Mouse (Mus musculus) intestine, embryonic 14.5 days (tissue): Measurements from ENCODE around the gene Atp5j2. TPM values are rescaled to one million over a fixed set of nuclear protein-coding genes. Genes with fewer than 3 reads are reported as not detected.

Experiments used
- ATAC-seq: fragments of 200-750 bp; cut with Nextera tagmentation; replicated peaks from 2 replicates; pipeline ENCODE4 v1.8.0; 2017; ENCODE audit warnings: low read depth, moderate number of reproducible peaks, moderate TSS enrichment, moderate library complexity; ENCODE audit not compliant: low FRiP score, low TSS enrichment
- DNase-seq: peaks from one replicate; pipeline ENCODE4 v3.0.0-alpha.2; 2018; ENCODE audit warnings: low spot score
- H3K27ac ChIP-seq: fragments of 300-500 bp; sonication (generic); 2 replicates; pipeline ENCODE4 v1.5.1; 2014; ENCODE audit warnings: low read depth, mild to moderate bottlenecking, control low read depth
- H3K27me3 ChIP-seq: fragments of 300-500 bp; sonication (generic); replicated peaks from 2 replicates; pipeline ENCODE4 v1.6.1; 2014; ENCODE audit warnings: low read length, control low read depth; ENCODE audit not compliant: control insufficient read depth, insufficient read depth
- H3K36me3 ChIP-seq: fragments of 300-500 bp; sonication (generic); 2 replicates; pipeline ENCODE4 v1.6.1; 2014; ENCODE audit warnings: low read length, control low read depth; ENCODE audit not compliant: control insufficient read depth, insufficient read depth
- H3K4me1 ChIP-seq: fragments of 300-500 bp; sonication (generic); replicated peaks from 2 replicates; pipeline ENCODE4 v1.6.1; 2014; ENCODE audit warnings: low read length, control low read depth, mixed read lengths; ENCODE audit not compliant: control insufficient read depth, insufficient read depth
- H3K4me2 ChIP-seq: fragments of 300-500 bp; sonication (generic); 2 replicates; pipeline ENCODE4 v1.6.1; 2014; ENCODE audit warnings: low read length
- H3K4me3 ChIP-seq: fragments of 300-500 bp; sonication (generic); 2 replicates; pipeline ENCODE4 v1.5.1; 2014; ENCODE audit warnings: low read depth, low read length, control low read depth, mixed read lengths
- H3K9ac ChIP-seq: fragments of 300-500 bp; sonication (generic); 2 replicates; pipeline ENCODE4 v1.6.1; 2014; ENCODE audit warnings: mild to moderate bottlenecking, low read length
- H3K9me3 ChIP-seq: fragments of 300-500 bp; sonication (generic); 2 replicates; pipeline ENCODE4 v1.6.1; 2016; ENCODE audit warnings: low read length, control low read depth; ENCODE audit not compliant: control insufficient read depth
- WGBS: fragments of 180-500 bp; shearing (Covaris S2); extraction: QIAGEN DNeasy Blood & Tissue Kit; methylation state at CpG from one replicate; pipeline ENCODE4 v1.1.7; 2014; 5-methylcytosine and 5-hydroxymethylcytosine counted together
- polyA plus RNA-seq: library from polyadenylated mRNA; unstranded; fragments of >200 nt; fragmentation: Nextera tagmentation; extraction: Ambion mirVana; gene quantifications from 2 replicates; pipeline ENCODE4 v1.2.1, GENCODE M21; 2014

Gene Atp5j2
- polyA plus RNA-seq, 1 experiment from 2014 or later: 724 TPM

DNA sequence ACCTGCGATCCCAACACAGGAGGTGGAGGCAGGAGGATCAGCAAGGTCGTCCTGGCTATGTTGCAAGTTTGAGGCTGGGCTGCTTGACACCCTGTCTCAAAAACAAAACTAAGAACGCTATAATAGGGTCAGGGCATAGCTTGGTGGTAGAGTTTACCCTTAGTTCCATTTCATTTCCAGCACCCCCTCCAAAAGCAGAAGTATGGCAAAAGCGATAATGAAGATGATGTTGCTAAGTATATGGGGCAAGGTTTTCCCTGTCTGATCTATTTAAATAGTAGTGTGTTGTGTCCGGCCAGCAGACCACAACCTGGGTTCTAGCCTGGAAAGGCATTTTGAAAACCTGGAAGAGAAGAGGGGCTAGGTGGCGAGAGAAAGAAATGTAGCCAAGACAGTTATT, 16.1 kb upstream of the Atp5j2 start:
- ATAC-seq (no peak), DNase-seq (no peak)
- 80% methylated on average over 5 of the region's 6 CpGs for WGBS
- Histone ChIP-seq H3K4me1 (peaks cover 8% of the 10 kb centered on the region; the same call in 1 of the 2 replicates), H3K36me3 (peaks cover 31% of the 10 kb centered on the region), H3K4me3 (no peak overlapping the region), H3K9ac (no peak overlapping the region), H3K9me3 (no peaks in the 10 kb centered on the region), H3K27ac (no peak overlapping the region), H3K27me3 (no peaks in the 10 kb centered on the region), H3K4me2 (no peak overlapping the region)

DNA sequence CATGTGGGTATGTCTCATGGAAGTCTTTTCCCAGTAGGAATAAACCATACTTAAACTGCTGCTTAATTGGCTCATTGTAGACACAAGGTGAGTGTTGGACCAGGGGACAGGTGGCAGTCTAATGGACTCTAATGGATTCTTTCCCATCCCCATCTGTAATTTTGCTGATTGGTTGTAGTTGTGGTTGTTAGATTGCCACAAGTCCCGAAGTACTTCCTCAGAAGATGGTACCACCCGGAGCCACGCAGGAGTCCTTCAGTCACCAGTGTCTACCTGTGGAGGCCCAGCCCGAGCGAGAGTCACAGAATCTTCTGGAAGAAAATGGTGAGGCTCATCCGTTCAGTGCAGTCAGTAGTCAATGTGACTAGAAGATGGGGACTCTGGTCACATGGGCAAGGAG, 15.5 kb upstream of the Atp5j2 start:
- ATAC-seq (no peak), DNase-seq (no peak)
- Histone ChIP-seq H3K4me2 (no peak overlapping the region), H3K4me3 (no peak overlapping the region), H3K9ac (no peak overlapping the region), H3K27ac (no peak overlapping the region), H3K9me3 (no peaks in the 10 kb centered on the region), H3K4me1 (peaks cover 8% of the 10 kb centered on the region; the same call in 1 of the 2 replicates), H3K27me3 (no peaks in the 10 kb centered on the region), H3K36me3 (peaks cover 26% of the 10 kb centered on the region)
- 93% methylated on average over 6 of the region's 6 CpGs for WGBS

DNA sequence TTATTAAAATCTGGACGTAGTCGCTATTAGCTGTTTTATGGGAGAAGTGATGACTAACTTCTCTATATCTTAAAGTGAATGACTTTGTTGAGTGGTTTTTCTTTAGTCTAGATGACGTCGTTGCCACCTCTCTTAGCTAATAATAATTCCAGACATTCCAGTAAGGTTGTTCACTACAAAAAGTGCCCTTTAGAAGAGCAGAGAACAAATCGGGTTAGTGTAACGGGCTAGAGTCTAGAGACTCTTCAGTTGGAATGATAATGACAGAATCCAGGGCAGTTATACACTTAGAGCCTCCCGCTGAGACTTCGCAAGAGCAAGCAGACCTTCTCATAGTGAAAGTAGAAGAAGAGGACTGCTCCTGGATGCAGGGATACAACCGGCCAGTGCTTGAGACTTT, 13.2 kb upstream of the Atp5j2 start:
- H3K4me1 ChIP-seq: peaks cover 17% of the 10 kb centered on the region
- no peaks in the 10 kb centered on the region for H3K27me3 ChIP-seq
- peak overlapping the region; percentile 79 for H3K4me3 ChIP-seq
- no peaks in the 10 kb centered on the region for H3K9me3 ChIP-seq
- ATAC-seq (no peak), DNase-seq (no peak)
- 14% methylated on average over 9 of the region's 9 CpGs for WGBS
- H3K4me2 ChIP-seq: peak overlapping the region; percentile 81
- peak overlapping the region; percentile 64 for H3K9ac ChIP-seq
- H3K27ac ChIP-seq: no peak overlapping the region
- peaks cover 7% of the 10 kb centered on the region; the same call in 1 of the 2 replicates for H3K36me3 ChIP-seq

DNA sequence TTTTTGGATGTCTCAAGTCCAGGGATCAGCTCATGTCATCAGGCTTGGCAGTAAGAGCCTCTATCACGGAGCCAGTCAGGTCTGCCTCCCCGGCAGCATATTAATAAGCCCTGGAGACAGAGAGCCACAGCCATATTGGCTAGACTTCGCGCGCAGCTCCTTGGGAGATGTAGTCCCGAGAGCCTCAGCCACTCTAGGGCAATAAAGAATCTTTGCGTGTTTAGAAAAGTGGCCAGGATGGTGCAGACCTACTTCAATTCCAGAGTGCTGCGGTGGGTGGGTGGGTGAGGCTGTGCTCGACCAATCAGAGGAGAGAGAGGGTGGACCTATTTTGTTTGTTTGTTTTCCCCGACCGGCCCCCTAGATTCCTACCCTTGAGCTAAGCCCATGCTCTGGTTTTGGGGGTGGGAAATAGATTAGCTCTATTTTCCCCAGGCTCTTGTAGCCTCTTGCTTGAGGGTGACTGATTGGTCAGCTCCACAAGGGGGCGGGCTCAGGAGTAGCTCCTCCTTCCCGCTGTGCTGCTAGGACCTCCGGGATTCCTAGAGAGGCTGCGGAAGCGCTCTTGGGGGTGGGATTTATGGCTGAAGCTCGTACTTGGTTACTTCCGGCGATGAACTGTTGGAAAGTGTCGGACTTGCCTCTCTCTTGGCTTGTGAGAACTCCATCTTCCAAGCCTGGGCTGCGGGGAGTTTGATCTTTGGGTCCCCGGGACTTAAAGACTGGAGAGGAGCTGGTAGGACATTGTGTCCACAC, 12.3 kb upstream of the Atp5j2 start, which contains the start of gene Zkscan5:
TSS of gene Zkscan5 (plus strand) at position 627 of the 756 bp plus-strand sequence.
- Histone ChIP-seq H3K9ac (peak within 1 kb of the TSS; percentile 64), H3K27ac (peak within 1 kb of the TSS; percentile 83), H3K4me1 (peaks cover 17% of the 10 kb centered on the region), H3K27me3 (no peaks in the 10 kb centered on the region), H3K4me2 (peak within 1 kb of the TSS; percentile 81), H3K9me3 (no peaks in the 10 kb centered on the region), H3K4me3 (peak within 1 kb of the TSS; percentile 79), H3K36me3 (peaks cover 5% of the 10 kb centered on the region; the same call in 1 of the 2 replicates)
- peak; percentile 96 for ATAC-seq
- under 1% methylated on average over 22 of the region's 22 CpGs for WGBS
- peak; percentile 97 for DNase-seq

DNA sequence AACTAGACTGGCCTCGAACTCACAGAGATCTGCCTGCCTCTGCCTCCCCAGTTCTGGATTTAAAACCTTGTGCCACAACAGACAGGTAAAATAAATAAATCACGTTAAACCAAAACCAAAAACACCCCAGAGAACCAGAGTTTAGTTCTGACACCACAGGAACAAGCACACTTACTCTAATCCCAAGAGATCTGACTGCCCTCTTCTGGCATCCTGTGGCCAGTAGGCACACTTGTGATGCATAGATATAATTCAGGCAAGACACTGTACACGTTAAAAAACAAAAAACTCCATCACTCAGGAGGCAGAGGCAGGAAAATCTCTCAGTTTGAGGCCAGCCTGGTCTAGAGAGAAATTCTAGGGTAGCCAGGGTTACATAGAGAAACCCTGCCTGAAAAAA, 10.6 kb upstream of the Atp5j2 start:
- Histone ChIP-seq H3K27ac (no peak overlapping the region), H3K4me3 (no peak overlapping the region), H3K27me3 (no peaks in the 10 kb centered on the region), H3K4me2 (no peak overlapping the region), H3K4me1 (peaks cover 17% of the 10 kb centered on the region), H3K9ac (no peak overlapping the region), H3K36me3 (peaks cover under 1% of the 10 kb centered on the region; the same call in 1 of the 2 replicates), H3K9me3 (no peaks in the 10 kb centered on the region)
- WGBS: 57% methylated on average over 3 of the region's 3 CpGs
- no peak for ATAC-seq
- DNase-seq: no peak

DNA sequence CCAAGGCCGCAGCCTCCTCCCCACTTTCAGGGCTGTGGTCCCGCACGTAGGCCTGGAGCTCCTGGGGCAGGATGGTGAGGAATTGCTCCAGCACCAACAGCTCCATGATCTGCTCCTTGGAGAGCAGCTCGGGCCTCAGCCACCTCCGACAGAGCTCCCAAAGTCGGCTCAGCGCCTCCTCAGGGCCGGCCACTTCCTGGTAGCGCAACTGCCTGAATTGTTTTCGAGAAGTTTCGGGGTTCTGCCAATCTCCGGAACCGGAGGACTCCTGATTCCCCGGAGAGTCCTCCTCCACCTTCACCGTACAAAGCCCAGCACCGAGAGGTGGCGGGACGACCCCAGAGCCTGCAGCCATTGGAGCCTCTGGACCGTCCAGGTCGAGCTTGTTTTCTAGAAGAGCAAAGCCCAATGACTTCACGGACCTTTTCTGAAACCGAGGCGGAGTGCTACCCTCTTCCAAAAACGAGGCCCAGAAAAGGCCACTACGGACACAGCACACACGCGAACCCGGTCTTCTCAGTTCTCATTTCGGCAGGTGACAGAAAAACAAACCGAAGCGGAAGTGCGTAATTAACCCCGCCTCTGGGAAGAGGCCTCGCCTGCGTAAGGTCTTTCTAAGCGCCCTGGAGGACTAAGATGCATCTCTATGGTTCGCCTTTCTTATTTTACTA, 9.6 kb upstream of the Atp5j2 start, which contains the start of gene Zkscan14:
TSS of gene Zkscan14 (minus strand) at position 548 of the 671 bp plus-strand sequence.
- Histone ChIP-seq H3K4me1 (peaks cover 17% of the 10 kb centered on the region), H3K9ac (peak within 1 kb of the TSS; percentile 72), H3K27ac (peak within 1 kb of the TSS; percentile 59; the same call in 1 of the 2 replicates), H3K36me3 (0 out of 2 replicates have a peak, but pooled peaks cover 4% of the 10 kb centered on the region), H3K4me3 (peak within 1 kb of the TSS; percentile 87), H3K9me3 (no peaks in the 10 kb centered on the region), H3K27me3 (no peaks in the 10 kb centered on the region), H3K4me2 (peak within 1 kb of the TSS; percentile 75)
- peak; percentile 84 for DNase-seq
- 2% methylated on average over 37 of the region's 37 CpGs for WGBS
- ATAC-seq: no peak

DNA sequence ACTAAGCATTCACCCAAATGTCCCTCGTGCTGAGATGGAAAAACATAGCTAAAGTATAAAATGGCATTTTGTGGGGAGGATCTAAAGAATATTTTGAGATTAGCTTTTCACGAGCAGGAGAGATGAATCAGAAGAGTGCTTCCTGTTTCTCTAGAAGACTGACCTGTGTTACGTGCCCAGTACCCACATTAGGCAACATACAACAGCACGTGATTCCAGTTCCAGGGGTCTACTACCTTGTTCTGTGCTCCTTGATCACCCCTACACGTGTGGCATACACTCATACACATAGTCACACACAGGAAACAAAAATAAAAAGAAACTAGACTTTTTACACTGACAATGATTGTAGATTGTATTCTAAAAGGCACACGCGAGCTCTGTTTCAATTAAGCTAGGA, 8.5 kb upstream of the Atp5j2 start:
- Histone ChIP-seq H3K4me1 (peaks cover 12% of the 10 kb centered on the region), H3K36me3 (peaks cover 15% of the 10 kb centered on the region), H3K27ac (no peak overlapping the region), H3K9ac (no peak overlapping the region), H3K27me3 (no peaks in the 10 kb centered on the region), H3K9me3 (no peaks in the 10 kb centered on the region), H3K4me2 (peak overlapping the region; percentile 75), H3K4me3 (peak overlapping the region; percentile 87; the same call in 1 of the 2 replicates)
- 82% methylated on average over 7 of the region's 7 CpGs for WGBS
- no peak for ATAC-seq
- DNase-seq: no peak

DNA sequence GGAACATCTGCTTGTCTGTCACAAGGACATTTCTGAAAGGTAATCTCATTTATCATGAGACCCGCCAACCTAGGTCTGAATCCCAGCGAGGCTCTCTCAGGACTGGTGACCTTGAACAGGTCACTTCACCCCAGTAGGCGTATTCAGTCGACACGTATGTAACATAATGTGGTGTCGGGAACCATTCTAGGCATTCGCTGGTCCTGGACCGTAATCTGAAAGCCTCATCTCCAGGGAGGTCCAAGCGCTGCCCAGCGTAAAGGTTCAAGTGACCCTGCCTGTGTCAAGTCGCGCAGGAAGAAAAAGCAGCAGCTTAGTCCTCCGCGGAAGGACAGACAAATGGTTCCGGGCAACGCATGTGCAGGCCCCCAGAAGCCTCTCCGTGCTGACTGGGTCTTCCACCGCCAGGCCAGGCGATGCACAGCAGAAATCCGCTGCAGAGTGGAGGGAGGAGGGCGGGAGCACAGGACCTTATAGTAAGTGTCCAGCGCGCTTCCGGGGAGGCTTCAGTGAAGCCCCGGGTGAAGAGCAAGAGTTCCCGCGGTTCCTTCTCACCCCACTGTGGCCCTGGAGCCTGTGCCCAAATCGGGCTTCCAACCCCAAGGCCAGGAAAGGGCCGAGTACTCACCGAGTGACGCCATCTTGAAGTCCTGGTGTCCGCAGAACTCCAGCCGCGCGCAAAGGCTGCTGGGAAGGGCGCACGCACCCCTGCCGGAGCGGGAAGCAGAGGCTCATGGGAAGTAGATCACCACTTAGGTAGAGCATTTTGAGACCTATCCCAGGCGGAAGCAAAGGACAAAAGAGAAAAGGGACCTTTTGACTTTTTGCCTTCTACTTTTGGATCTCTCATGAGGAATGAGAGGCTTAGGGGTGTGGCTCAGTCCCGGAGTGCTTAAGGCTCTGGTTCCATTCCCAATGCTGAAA, 725 bp downstream of the Atp5j2 start:
- Histone ChIP-seq H3K27ac (peak overlapping the region; percentile 88), H3K4me3 (peak overlapping the region; percentile 76), H3K36me3 (peaks cover 40% of the 10 kb centered on the region), H3K27me3 (no peaks in the 10 kb centered on the region), H3K4me2 (peak overlapping the region; percentile 92), H3K4me1 (peaks cover 18% of the 10 kb centered on the region), H3K9ac (peak overlapping the region; percentile 96), H3K9me3 (no peaks in the 10 kb centered on the region)
- ATAC-seq (peak; percentile 85), DNase-seq (peak; percentile 93)
- under 1% methylated on average over 41 of the region's 41 CpGs for WGBS
